Mouse (Mus musculus): ENCODE data around the gene E2f2. TPM values are rescaled to one million over a fixed set of nuclear protein-coding genes. Genes with fewer than 3 reads are reported as not detected.
A peak's percentile ranks its signal among the peaks of the same experiment; 100 is the strongest.

E2f2 gene
- polyA plus RNA-seq, 1 experiment from 2014 or later: 1.1 TPM

- H3K27me3 ChIP-seq: no peaks in the 10 kb centered on the region
- ChIA-PET POLR2A (no interaction called here), CTCF (no interaction called here)
- no peak for DNase-seq (ENCODE audit: low read depth, low spot score)
- no peak for TF ChIP-seq CTCF (IDR thresholded peaks at IDR 0.05)
- ATAC-seq: no peak
- in situ Hi-C loops (cut with MboI; ENCODE audit: low pct_unique_long_range_greater_than_20kb): loop anchor here (10.0 to 25.0 kb wide), 2 partner anchors 210 to 342 kb away; partner anchors contain the start of gene Hmgcl
Measured at GRCm38 (mm10) chr4:136154462-136154861, 17.7 kb upstream of the E2f2 start.

DNA sequence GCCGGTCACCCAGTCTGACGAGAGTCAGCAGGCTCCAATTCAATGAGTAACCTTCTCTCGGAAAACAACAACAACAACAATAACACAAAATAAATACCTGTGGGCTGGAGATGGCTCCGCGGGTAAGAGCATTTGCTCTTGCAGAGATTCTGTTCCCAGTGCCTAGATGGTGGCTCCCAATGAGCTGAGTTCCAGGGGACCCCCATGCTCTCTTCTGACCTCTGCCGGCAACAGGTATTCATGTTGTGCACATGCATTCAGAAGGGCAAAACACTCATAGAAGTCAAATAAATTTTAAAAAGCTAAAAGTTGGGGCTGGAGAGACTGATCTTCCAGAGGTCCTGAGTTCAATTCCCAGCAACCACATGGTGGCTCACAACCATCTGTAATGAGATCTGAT lies 13.7 kb upstream of the E2f2 start:
- in situ Hi-C loops (cut with MboI; ENCODE audit: low pct_unique_long_range_greater_than_20kb): loop anchor here (10.0 to 25.0 kb wide), 2 partner anchors 214 to 346 kb away; partner anchors contain the start of gene Hmgcl
- ATAC-seq (no peak), DNase-seq (ENCODE audit: low read depth, low spot score) (no peak)
- CTCF ChIA-PET: interaction anchor here (1.2 to 1.9 kb wide), 3 partner anchors 9 to 104 kb away, joined by 3 to 6 read pairs (median 3); no protein-coding TSS in a partner anchor
- POLR2A ChIA-PET: no interaction called here
- TF ChIP-seq CTCF (IDR thresholded peaks at IDR 0.05): no peak
- no peaks in the 10 kb centered on the region for H3K27me3 ChIP-seq

DNA sequence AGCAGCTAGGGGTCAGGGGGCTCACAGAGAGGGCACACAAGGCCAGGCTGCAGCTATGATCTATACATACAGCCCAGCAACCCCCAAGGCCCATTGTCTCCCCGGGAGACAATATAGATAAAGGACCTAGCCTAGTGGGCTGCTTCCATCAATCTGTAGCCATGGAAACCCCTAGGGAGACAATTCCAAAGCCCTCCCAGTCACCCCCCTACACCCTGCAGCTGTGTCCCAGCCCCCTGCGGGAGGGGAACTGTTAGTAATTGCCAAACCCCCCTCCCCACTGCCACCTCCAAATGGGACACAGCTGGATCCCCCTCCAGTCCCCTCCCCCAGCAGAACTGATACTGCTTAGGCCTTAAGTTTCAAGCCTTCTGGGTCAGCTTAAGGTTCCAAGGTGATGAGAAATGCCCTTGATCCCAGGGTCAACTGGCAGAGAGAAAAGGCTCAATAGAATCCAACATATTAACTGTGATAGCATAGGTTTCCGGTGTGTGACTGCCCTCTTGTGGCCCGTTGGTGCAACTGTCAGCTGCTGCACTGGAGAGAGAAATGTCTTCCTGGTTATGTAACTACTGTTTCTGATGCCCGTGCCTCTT lies 12.3 kb upstream of the E2f2 start:
- in situ Hi-C loops (cut with MboI; ENCODE audit: low pct_unique_long_range_greater_than_20kb): loop anchor here (5.0 to 25.0 kb wide), 4 partner anchors 42 to 348 kb away; partner anchors contain the start of genes Hmgcl and Tcea3
- ChIA-PET POLR2A (no interaction called here), CTCF (interaction anchor here (0.6 to 1.9 kb wide), 6 partner anchors 8 to 205 kb away, joined by 3 to 6 read pairs (median 4); no protein-coding TSS in a partner anchor)
- TF ChIP-seq CTCF (IDR thresholded peaks at IDR 0.05): peak; percentile 81
- no peak for DNase-seq (ENCODE audit: low read depth, low spot score)
- H3K27me3 ChIP-seq: no peaks in the 10 kb centered on the region
- no peak for ATAC-seq

DNA sequence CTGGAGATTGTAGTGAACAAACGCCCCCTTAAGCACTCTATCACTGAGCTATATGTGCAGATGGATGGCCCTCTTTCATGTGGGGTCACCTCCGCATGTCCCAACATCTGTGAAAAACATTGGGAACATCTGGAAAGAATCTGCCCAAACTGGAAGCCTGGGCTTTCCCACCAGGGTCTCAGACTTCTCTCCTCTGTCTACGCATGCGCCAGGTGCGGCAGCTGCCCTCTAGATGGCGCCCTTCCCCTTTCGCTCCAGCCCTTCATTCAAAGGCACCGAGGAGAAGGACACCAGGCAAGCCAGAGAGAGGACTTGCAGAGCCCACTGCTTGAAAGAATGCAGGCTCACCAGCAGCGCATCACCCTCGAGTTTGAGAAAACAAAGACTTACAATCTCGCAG lies 8.7 kb upstream of the E2f2 start:
- TF ChIP-seq CTCF (IDR thresholded peaks at IDR 0.05): peak; percentile 93
- POLR2A ChIA-PET: no interaction called here
- in situ Hi-C loops (cut with MboI; ENCODE audit: low pct_unique_long_range_greater_than_20kb): loop anchor here (5.0 to 25.0 kb wide), 3 partner anchors 39 to 351 kb away; partner anchors contain the start of gene Tcea3
- CTCF ChIA-PET: interaction anchor here (1.2 to 2.0 kb wide), 6 partner anchors 9 to 38 kb away, joined by 3 to 7 read pairs (median 4); partner anchors contain the start of gene E2f2
- ATAC-seq (no peak), DNase-seq (ENCODE audit: low read depth, low spot score) (no peak)
- H3K27me3 ChIP-seq: no peaks in the 10 kb centered on the region

GRCm38 (mm10) chr4:136164981-136165380 lies 7.2 kb upstream of the E2f2 start:
- POLR2A ChIA-PET: no interaction called here
- no peak for DNase-seq (ENCODE audit: low read depth, low spot score)
- CTCF ChIA-PET: interaction anchor here (0.8 kb wide), 1 partner anchor 8 kb away, joined by 3 read pairs; no protein-coding TSS in a partner anchor
- ATAC-seq: no peak
- in situ Hi-C loops (cut with MboI; ENCODE audit: low pct_unique_long_range_greater_than_20kb): loop anchor here (5.0 to 25.0 kb wide), 3 partner anchors 37 to 353 kb away; partner anchors contain the start of gene Tcea3
- no peak for TF ChIP-seq CTCF (IDR thresholded peaks at IDR 0.05)
- H3K27me3 ChIP-seq: no peaks in the 10 kb centered on the region

DNA sequence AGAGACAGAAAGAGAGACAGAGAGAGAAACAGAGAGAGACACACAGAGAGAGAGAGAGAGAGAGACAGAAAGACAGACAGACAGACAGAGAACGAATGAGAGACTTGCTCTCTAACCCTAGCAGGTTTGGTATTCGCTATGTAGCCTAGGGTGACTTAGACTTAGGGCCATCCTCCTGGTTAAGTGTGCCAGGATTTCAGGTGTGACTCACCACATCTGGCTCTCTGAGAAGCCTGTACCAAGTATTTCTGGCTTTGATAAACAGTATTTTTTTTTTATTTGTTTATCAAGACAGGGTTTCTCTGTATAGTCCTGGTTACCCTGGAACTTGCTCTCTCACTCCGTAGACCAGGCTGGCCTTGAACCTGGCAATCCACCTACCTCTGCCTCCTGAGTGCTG lies 4.5 kb upstream of the E2f2 start:
- no peak for DNase-seq (ENCODE audit: low read depth, low spot score)
- CTCF ChIA-PET: interaction anchor here (0.8 kb wide), 1 partner anchor 9 kb away, joined by 3 read pairs; no protein-coding TSS in a partner anchor
- ATAC-seq: no peak

DNA sequence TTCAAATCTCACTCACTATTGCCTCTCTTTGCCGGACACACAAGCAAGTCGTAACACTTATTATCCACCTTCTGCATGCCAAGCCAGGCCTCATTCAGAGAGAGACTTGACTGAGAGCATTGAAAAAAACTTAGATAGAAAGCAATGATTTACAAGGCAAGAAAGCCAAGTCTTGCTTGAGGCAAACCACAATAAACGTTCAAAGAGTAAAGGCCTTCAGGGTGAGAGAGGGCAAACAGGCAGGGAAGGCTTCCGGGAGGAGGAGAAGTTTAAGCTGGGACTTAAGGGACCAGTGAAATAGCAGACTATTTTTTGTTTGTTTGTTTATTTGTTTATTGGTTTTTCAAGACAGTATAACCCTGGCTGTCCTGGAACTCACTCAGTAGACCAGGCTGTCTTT lies 1.8 kb upstream of the E2f2 start:
- no peak for TF ChIP-seq CTCF (IDR thresholded peaks at IDR 0.05)
- no peak for ATAC-seq
- CTCF ChIA-PET: no interaction called here
- no peaks in the 10 kb centered on the region for H3K27me3 ChIP-seq
- DNase-seq (ENCODE audit: low read depth, low spot score): no peak
- POLR2A ChIA-PET: no interaction called here
- in situ Hi-C loops (cut with MboI; ENCODE audit: low pct_unique_long_range_greater_than_20kb): loop anchor here (25.0 kb wide), 1 partner anchor 358 kb away; no protein-coding TSS in a partner anchor

More for the DNA sequence above, 4.5 kb upstream of the E2f2 start:
- in situ Hi-C loops (cut with MboI; ENCODE audit: low pct_unique_long_range_greater_than_20kb): loop anchor here (10.0 to 25.0 kb wide), 2 partner anchors 77 to 355 kb away; partner anchors contain the start of gene Tcea3
- POLR2A ChIA-PET: interaction anchor here (0.7 kb wide), 1 partner anchor 13 kb away, joined by 3 read pairs; no protein-coding TSS in a partner anchor
- no peaks in the 10 kb centered on the region for H3K27me3 ChIP-seq
- TF ChIP-seq CTCF (IDR thresholded peaks at IDR 0.05): no peak

DNA sequence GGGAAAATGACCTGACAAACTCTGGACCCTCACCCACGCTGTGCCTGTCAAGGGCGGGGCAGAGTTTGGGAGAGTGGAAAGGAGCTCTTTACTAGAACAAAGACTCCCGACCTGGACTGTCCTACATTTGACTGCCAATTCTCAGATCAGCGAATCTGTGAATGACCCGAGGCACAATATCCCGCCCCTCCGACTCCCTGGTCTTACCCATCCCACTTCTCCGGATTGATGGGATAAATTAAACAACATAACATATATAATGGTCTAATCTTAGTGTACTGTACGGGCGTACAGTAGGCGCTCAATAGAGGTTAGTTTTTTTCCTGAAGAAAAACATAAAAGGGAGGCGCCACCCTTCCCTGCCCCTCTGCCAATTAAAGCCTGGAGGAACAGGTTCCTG lies 739 bp upstream of the E2f2 start:
- CTCF ChIA-PET: no interaction called here
- in situ Hi-C loops (cut with MboI; ENCODE audit: low pct_unique_long_range_greater_than_20kb): loop anchor here (25.0 kb wide), 1 partner anchor 359 kb away; no protein-coding TSS in a partner anchor

DNA sequence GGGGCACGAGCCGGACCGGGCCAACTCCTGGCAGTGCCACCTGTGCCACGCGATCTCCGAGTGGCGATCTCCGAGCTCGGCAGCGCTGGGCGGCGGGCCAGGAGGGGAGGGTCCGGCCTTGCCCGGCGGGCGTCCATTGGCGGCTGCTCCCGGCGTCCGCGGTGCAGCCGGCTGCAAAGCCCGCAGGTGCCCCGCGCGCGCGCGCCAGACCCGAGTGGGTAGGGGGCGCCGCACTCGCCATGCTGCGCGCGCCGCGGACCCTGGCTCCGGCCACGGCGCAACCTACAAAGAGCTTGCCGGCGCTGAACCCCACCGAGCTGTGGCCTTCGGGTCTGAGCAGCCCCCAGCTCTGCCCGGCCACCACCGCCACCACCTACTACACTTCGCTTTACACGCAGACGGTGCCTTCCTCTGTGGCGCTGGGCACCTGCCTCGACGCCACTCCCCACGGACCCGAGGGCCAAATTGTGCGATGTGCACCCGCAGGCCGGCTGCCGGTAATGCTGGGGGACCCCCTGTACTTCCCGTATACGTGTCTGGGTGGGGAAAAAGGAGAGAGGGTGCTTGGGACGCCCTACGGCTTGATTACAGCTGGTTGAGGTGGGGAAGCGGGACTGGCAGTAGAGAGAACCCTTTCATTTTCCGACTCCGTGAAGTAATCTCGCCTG lies 482 bp downstream of the E2f2 start:
- no peak for TF ChIP-seq CTCF (IDR thresholded peaks at IDR 0.05)
- ATAC-seq (no peak), DNase-seq (ENCODE audit: low read depth, low spot score) (no peak)
- CTCF ChIA-PET: interaction anchor here (0.6 to 1.2 kb wide), 3 partner anchors 8 to 15 kb away, joined by 3 read pairs; no protein-coding TSS in a partner anchor
- no peaks in the 10 kb centered on the region for H3K27me3 ChIP-seq
- POLR2A ChIA-PET: interaction anchor here (0.6 to 1.0 kb wide), 3 partner anchors 13 to 226 kb away, joined by 4 to 5 read pairs (median 5); no protein-coding TSS in a partner anchor
- in situ Hi-C loops (cut with MboI; ENCODE audit: low pct_unique_long_range_greater_than_20kb): loop anchor here (25.0 kb wide), 1 partner anchor 360 kb away; no protein-coding TSS in a partner anchor

More for the DNA sequence above, 739 bp upstream of the E2f2 start:
- no peak for TF ChIP-seq CTCF (IDR thresholded peaks at IDR 0.05)
- POLR2A ChIA-PET: no interaction called here
- no peaks in the 10 kb centered on the region for H3K27me3 ChIP-seq
- DNase-seq (ENCODE audit: low read depth, low spot score) (no peak), ATAC-seq (no peak)

DNA sequence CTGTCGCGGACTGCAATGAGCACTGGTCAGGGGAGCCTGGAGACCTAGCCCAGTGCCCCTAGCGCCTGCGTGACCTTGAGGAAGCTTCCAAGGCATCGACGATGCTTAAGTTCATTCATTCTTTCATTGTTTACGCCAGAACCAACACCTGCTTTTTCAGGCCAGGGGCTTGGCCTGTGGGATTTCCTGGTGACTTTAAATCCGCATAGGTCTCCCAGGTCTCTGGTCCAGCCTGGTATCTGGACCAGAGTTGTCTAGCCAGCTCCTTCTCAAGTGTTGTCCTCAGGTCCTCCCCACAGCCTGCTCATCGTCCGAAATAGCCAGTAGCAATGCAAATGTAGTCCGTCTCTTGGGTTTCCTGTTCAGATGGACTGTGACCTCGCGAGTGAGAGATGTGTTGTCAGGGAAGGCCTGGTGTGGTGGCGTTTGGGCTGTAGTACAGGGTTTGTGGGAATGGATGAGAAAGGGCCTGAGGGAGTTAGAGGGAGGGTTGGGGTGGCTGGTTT lies 1.1 kb downstream of the E2f2 start:
- H3K27me3 ChIP-seq: no peaks in the 10 kb centered on the region
- DNase-seq (ENCODE audit: low read depth, low spot score) (no peak), ATAC-seq (no peak)
- TF ChIP-seq CTCF (IDR thresholded peaks at IDR 0.05): no peak
- ChIA-PET CTCF (interaction anchor here (0.6 to 1.2 kb wide), 3 partner anchors 9 to 15 kb away, joined by 3 read pairs; no protein-coding TSS in a partner anchor), POLR2A (interaction anchor here (0.9 to 1.0 kb wide), 2 partner anchors 12 to 226 kb away, joined by 5 read pairs; no protein-coding TSS in a partner anchor)
- in situ Hi-C loops (cut with MboI; ENCODE audit: low pct_unique_long_range_greater_than_20kb): loop anchor here (25.0 kb wide), 1 partner anchor 361 kb away; no protein-coding TSS in a partner anchor
